Mouse (Mus musculus): ENCODE results near the gene Tmx2.
"Not testable (repeated sequence)": the region's sequence is repeated elsewhere in the genome, so short reads cannot be mapped to it uniquely, and the experiment has no call there.

Tmx2 gene

GRCm38 (mm10) chr2:84682605-84683183, 3.8 kb upstream of the Tmx2 start:
- no peak for DNase-seq

- DNase-seq: peak; percentile 94
These were observed 716 bp downstream of the Tmx2 start, which contains the start of the genes Gm28635 and Med19 for GRCm38 (mm10) chr2:84677968-84678880. TSS of gene Gm28635 (minus strand) at chr2:84678041. TSS of gene Med19 (plus strand) at chr2:84678402.

- DNase-seq: no peak
These were observed 1.5 kb downstream of the Tmx2 start for GRCm38 (mm10) chr2:84677270-84677967.

- not testable (repeated sequence) for DNase-seq
These were observed 7.4 kb downstream of the Tmx2 start for GRCm38 (mm10) chr2:84671535-84671934.

GRCm38 (mm10) chr2:84670569-84670933, 8.4 kb downstream of the Tmx2 start, which contains the start of gene Selenoh:
TSS of gene Selenoh (minus strand) at chr2:84670770.
- peak; percentile 91 for DNase-seq

- DNase-seq: no peak
These were observed 8.9 kb downstream of the Tmx2 start for GRCm38 (mm10) chr2:84669828-84670568.

GRCm38 (mm10) chr2:84666081-84666480, 12.9 kb downstream of the Tmx2 start:
- DNase-seq: no peak

- DNase-seq: peak; percentile 65
These were observed 16.1 kb downstream of the Tmx2 start for GRCm38 (mm10) chr2:84662866-84663265.

GRCm38 (mm10) chr2:84660253-84660652, 18.7 kb downstream of the Tmx2 start:
- peak; percentile 67 for DNase-seq

GRCm38 (mm10) chr2:84658806-84659205, 20.1 kb downstream of the Tmx2 start, which contains the start of gene Btbd18:
TSS of gene Btbd18 (plus strand) at chr2:84659079.
- no peak for DNase-seq

GRCm38 (mm10) chr2:84655864-84656263, 23.1 kb downstream of the Tmx2 start:
- no peak for DNase-seq

GRCm38 (mm10) chr2:84653354-84653753, 25.6 kb downstream of the Tmx2 start:
- DNase-seq: no peak

- DNase-seq: no peak
These were observed 28.3 kb downstream of the Tmx2 start, which contains the start of gene Ctnnd1 for GRCm38 (mm10) chr2:84650464-84651195. TSS of gene Ctnnd1 (minus strand) at chr2:84650765.

- no peak for DNase-seq
These were observed 29.3 kb downstream of the Tmx2 start for GRCm38 (mm10) chr2:84649674-84650073.

GRCm38 (mm10) chr2:84648369-84648768, 30.6 kb downstream of the Tmx2 start:
- DNase-seq: no peak

- no peak for DNase-seq
These were observed 31.8 kb downstream of the Tmx2 start for GRCm38 (mm10) chr2:84647051-84647568.

- DNase-seq: no peak
These were observed 32.8 kb downstream of the Tmx2 start for GRCm38 (mm10) chr2:84646138-84646537.

- DNase-seq: no peak
These were observed 38.1 kb downstream of the Tmx2 start for GRCm38 (mm10) chr2:84640833-84641232.

- no peak for DNase-seq
These were observed 40.3 kb downstream of the Tmx2 start for GRCm38 (mm10) chr2:84638428-84639220.

GRCm38 (mm10) chr2:84637452-84638165, 41.3 kb downstream of the Tmx2 start:
- no peak for DNase-seq
